Mouse (Mus musculus) embryonic facial prominence, embryonic 13.5 days (tissue): ENCODE data around the gene Gm49336. TPM values are rescaled to one million over a fixed set of nuclear protein-coding genes. Genes with fewer than 3 reads are reported as not detected.

Experiments
- ATAC-seq: fragments of 200-750 bp; cut with Nextera tagmentation; 2 replicates; pipeline ENCODE4 v1.8.0; 2017; ENCODE audit warnings: low read depth; ENCODE audit not compliant: insufficient number of reproducible peaks, insufficient read depth, low FRiP score, low TSS enrichment
- H3K27ac ChIP-seq: fragments of 300-500 bp; sonication (generic); 2 replicates; pipeline ENCODE4 v1.5.1; 2015; ENCODE audit warnings: moderate library complexity, mild to moderate bottlenecking, inconsistent platforms
- H3K27me3 ChIP-seq: fragments of 300-500 bp; sonication (generic); 2 replicates; pipeline ENCODE4 v1.6.1; 2015; ENCODE audit warnings: mild to moderate bottlenecking, inconsistent platforms
- H3K36me3 ChIP-seq: fragments of 300-500 bp; sonication (generic); 2 replicates; pipeline ENCODE4 v1.6.1; 2015; ENCODE audit warnings: mild to moderate bottlenecking, inconsistent platforms
- H3K4me1 ChIP-seq: fragments of 300-500 bp; sonication (generic); 2 replicates; pipeline ENCODE4 v1.6.1; 2015; ENCODE audit warnings: inconsistent platforms
- H3K4me2 ChIP-seq: fragments of 300-500 bp; sonication (generic); 2 replicates; pipeline ENCODE4 v1.6.1; 2015; ENCODE audit warnings: moderate library complexity, mild to moderate bottlenecking, inconsistent platforms
- H3K4me3 ChIP-seq: fragments of 300-500 bp; sonication (generic); 2 replicates; pipeline ENCODE4 v1.5.1; 2015; ENCODE audit warnings: mild to moderate bottlenecking, inconsistent platforms
- H3K9ac ChIP-seq: fragments of 300-500 bp; sonication (generic); 2 replicates; pipeline ENCODE4 v1.6.1; 2015; ENCODE audit warnings: mild to moderate bottlenecking, inconsistent platforms
- H3K9me3 ChIP-seq: fragments of 300-500 bp; sonication (generic); 2 replicates; pipeline ENCODE4 v1.6.1; 2016; ENCODE audit warnings: inconsistent platforms
- WGBS: fragments of 180-500 bp; shearing (Covaris S2); methylation state at CpG from one replicate; pipeline ENCODE4 v1.1.7; 2015; ENCODE audit warnings: mixed read lengths; 5-methylcytosine and 5-hydroxymethylcytosine counted together
- polyA plus RNA-seq: library from polyadenylated mRNA; unstranded; fragments of >200 nt; fragmentation: Nextera tagmentation; extraction: Ambion mirVana; gene quantifications from 2 replicates; pipeline ENCODE4 v1.2.1, GENCODE M21; 2015

The Gm49336 gene
- polyA plus RNA-seq, 1 experiment from 2014 or later = 46.0 TPM

GRCm38 (mm10) chr14:60216125-60216524, 35.2 kb downstream of the Gm49336 start:
- no peak overlapping the region for H3K27ac ChIP-seq
- 98% methylated on average over 1 of the region's 1 CpGs for WGBS
- no peaks in the 10 kb centered on the region for H3K27me3 ChIP-seq
- no peak for ATAC-seq
- peaks cover 28% of the 10 kb centered on the region for H3K36me3 ChIP-seq
- H3K4me3 ChIP-seq = no peak overlapping the region
- H3K9ac ChIP-seq = no peak overlapping the region
- H3K4me2 ChIP-seq = no peak overlapping the region
- no peaks in the 10 kb centered on the region for H3K4me1 ChIP-seq
- no peaks in the 10 kb centered on the region for H3K9me3 ChIP-seq

GRCm38 (mm10) chr14:60215000-60215399, 36.3 kb downstream of the Gm49336 start:
- no peak overlapping the region for H3K4me2 ChIP-seq
- no peaks in the 10 kb centered on the region for H3K9me3 ChIP-seq
- H3K36me3 ChIP-seq = peaks cover 27% of the 10 kb centered on the region
- no peak for ATAC-seq
- H3K27me3 ChIP-seq = no peaks in the 10 kb centered on the region
- H3K9ac ChIP-seq = no peak overlapping the region
- H3K4me1 ChIP-seq = no peaks in the 10 kb centered on the region
- 96% methylated on average over 3 of the region's 3 CpGs for WGBS
- no peak overlapping the region for H3K27ac ChIP-seq
- no peak overlapping the region for H3K4me3 ChIP-seq

GRCm38 (mm10) chr14:60214040-60214439, 37.3 kb downstream of the Gm49336 start:
- 66% methylated on average over 1 of the region's 1 CpGs for WGBS
- Histone ChIP-seq H3K4me1 (no peaks in the 10 kb centered on the region), H3K4me2 (no peak overlapping the region), H3K4me3 (no peak overlapping the region), H3K9me3 (no peaks in the 10 kb centered on the region), H3K9ac (no peak overlapping the region), H3K36me3 (peaks cover 19% of the 10 kb centered on the region), H3K27ac (no peak overlapping the region), H3K27me3 (no peaks in the 10 kb centered on the region)
- no peak for ATAC-seq

- Histone ChIP-seq H3K4me3 (no peak overlapping the region), H3K27ac (no peak overlapping the region), H3K4me2 (no peak overlapping the region), H3K9me3 (no peaks in the 10 kb centered on the region), H3K36me3 (no peaks in the 10 kb centered on the region), H3K4me1 (no peaks in the 10 kb centered on the region), H3K27me3 (no peaks in the 10 kb centered on the region), H3K9ac (no peak overlapping the region)
- WGBS = 89% methylated on average over 7 of the region's 7 CpGs
- no peak for ATAC-seq
Observed at GRCm38 (mm10) chr14:60209166-60209565, 42.1 kb downstream of the Gm49336 start.

- H3K4me2 ChIP-seq = no peak overlapping the region
- H3K36me3 ChIP-seq = no peaks in the 10 kb centered on the region
- H3K4me1 ChIP-seq = no peaks in the 10 kb centered on the region
- H3K27ac ChIP-seq = no peak overlapping the region
- H3K27me3 ChIP-seq = no peaks in the 10 kb centered on the region
- WGBS = 79% methylated on average over 6 of the region's 6 CpGs
- no peaks in the 10 kb centered on the region for H3K9me3 ChIP-seq
- no peak overlapping the region for H3K9ac ChIP-seq
- no peak for ATAC-seq
- H3K4me3 ChIP-seq = no peak overlapping the region
Observed at GRCm38 (mm10) chr14:60204993-60205392, 46.3 kb downstream of the Gm49336 start.

- no peak for ATAC-seq
- H3K36me3 ChIP-seq = no peaks in the 10 kb centered on the region
- WGBS = 80% methylated on average over 7 of the region's 7 CpGs
- H3K4me2 ChIP-seq = no peak within 1 kb of the TSS
- no peak within 1 kb of the TSS for H3K9ac ChIP-seq
- no peaks in the 10 kb centered on the region for H3K9me3 ChIP-seq
- H3K4me1 ChIP-seq = no peaks in the 10 kb centered on the region
- no peak within 1 kb of the TSS for H3K4me3 ChIP-seq
- H3K27ac ChIP-seq = no peak within 1 kb of the TSS
- H3K27me3 ChIP-seq = no peaks in the 10 kb centered on the region
Observed at GRCm38 (mm10) chr14:60196884-60197283, 54.4 kb downstream of the Gm49336 start, which contains the start of gene Atp8a2. Gene Atp8a2, minus strand, starts transcription at chr14:60197179.

GRCm38 (mm10) chr14:60195999-60196398, 55.3 kb downstream of the Gm49336 start:
- Histone ChIP-seq H3K27ac (no peak overlapping the region), H3K4me3 (no peak overlapping the region), H3K27me3 (no peaks in the 10 kb centered on the region), H3K9ac (no peak overlapping the region), H3K9me3 (no peaks in the 10 kb centered on the region; the same call in 1 of the 2 replicates), H3K4me2 (no peak overlapping the region), H3K4me1 (no peaks in the 10 kb centered on the region), H3K36me3 (no peaks in the 10 kb centered on the region)
- 88% methylated on average over 5 of the region's 5 CpGs for WGBS
- no peak for ATAC-seq

- H3K27me3 ChIP-seq = no peaks in the 10 kb centered on the region
- H3K9ac ChIP-seq = no peak overlapping the region
- H3K4me3 ChIP-seq = no peak overlapping the region
- 91% methylated on average over 1 of the region's 1 CpGs for WGBS
- no peaks in the 10 kb centered on the region for H3K4me1 ChIP-seq
- no peak overlapping the region for H3K27ac ChIP-seq
- no peak for ATAC-seq
- H3K4me2 ChIP-seq = no peak overlapping the region
- no peaks in the 10 kb centered on the region for H3K36me3 ChIP-seq
- no peaks in the 10 kb centered on the region; the same call in 1 of the 2 replicates for H3K9me3 ChIP-seq
Observed at GRCm38 (mm10) chr14:60194606-60195005, 56.7 kb downstream of the Gm49336 start.

GRCm38 (mm10) chr14:60189771-60190170, 61.5 kb downstream of the Gm49336 start:
- Histone ChIP-seq H3K27ac (no peak overlapping the region), H3K4me2 (no peak overlapping the region), H3K9ac (no peak overlapping the region), H3K4me3 (no peak overlapping the region), H3K36me3 (no peaks in the 10 kb centered on the region), H3K9me3 (no peaks in the 10 kb centered on the region; the same call in 1 of the 2 replicates), H3K27me3 (no peaks in the 10 kb centered on the region), H3K4me1 (no peaks in the 10 kb centered on the region)
- WGBS = 62% methylated on average over 5 of the region's 5 CpGs
- no peak for ATAC-seq

- ATAC-seq = no peak
- WGBS = 68% methylated on average over 5 of the region's 5 CpGs
- no peak overlapping the region for H3K9ac ChIP-seq
- no peak overlapping the region for H3K4me2 ChIP-seq
- no peaks in the 10 kb centered on the region for H3K27me3 ChIP-seq
- no peaks in the 10 kb centered on the region for H3K36me3 ChIP-seq
- H3K9me3 ChIP-seq = no peaks in the 10 kb centered on the region; the same call in 1 of the 2 replicates
- H3K4me3 ChIP-seq = no peak overlapping the region
- no peak overlapping the region for H3K27ac ChIP-seq
- no peaks in the 10 kb centered on the region for H3K4me1 ChIP-seq
Observed at GRCm38 (mm10) chr14:60188201-60188825, 63.0 kb downstream of the Gm49336 start.

- Histone ChIP-seq H3K27ac (no peak overlapping the region), H3K9me3 (no peaks in the 10 kb centered on the region), H3K4me1 (peaks cover 7% of the 10 kb centered on the region; the same call in 1 of the 2 replicates), H3K9ac (no peak overlapping the region), H3K4me3 (no peak overlapping the region), H3K27me3 (peaks cover 37% of the 10 kb centered on the region), H3K4me2 (no peak overlapping the region), H3K36me3 (no peaks in the 10 kb centered on the region)
- no peak for ATAC-seq
- 90% methylated on average over 2 of the region's 2 CpGs for WGBS
Observed at GRCm38 (mm10) chr14:60181306-60181705, 70.0 kb downstream of the Gm49336 start.

GRCm38 (mm10) chr14:60178571-60178955, 72.7 kb downstream of the Gm49336 start:
- H3K27ac ChIP-seq = no peak overlapping the region
- H3K9me3 ChIP-seq = no peaks in the 10 kb centered on the region
- H3K4me2 ChIP-seq = no peak overlapping the region
- H3K4me3 ChIP-seq = no peak overlapping the region
- peaks cover 59% of the 10 kb centered on the region for H3K27me3 ChIP-seq
- H3K4me1 ChIP-seq = peaks cover 7% of the 10 kb centered on the region; the same call in 1 of the 2 replicates
- no peak for ATAC-seq
- WGBS = 57% methylated on average over 2 of the region's 2 CpGs
- no peak overlapping the region for H3K9ac ChIP-seq
- H3K36me3 ChIP-seq = no peaks in the 10 kb centered on the region
